Mouse (Mus musculus): ENCODE data around the gene Vps13d. TPM values are rescaled to one million over a fixed set of nuclear protein-coding genes. Genes with fewer than 3 reads are reported as not detected.
A peak's percentile ranks its signal among the peaks of the same experiment; 100 is the strongest.

The Vps13d gene
- polyA plus RNA-seq, 1 experiment from 2014 or later = 10.3 TPM

GRCm38 (mm10) chr4:144961696-144962095 lies 233.1 kb downstream of the Vps13d start:
- Histone ChIP-seq H3K27ac (ENCODE audit: low read length) (0 out of 2 replicates have a peak overlapping the region, but pooled peaks have one; percentile 38), H3K4me3 (ENCODE audit: low read depth, low read length) (no peak overlapping the region), H3K27me3 (replicated peaks; ENCODE audit: insufficient read depth, low read length) (no peaks in the 10 kb centered on the region), H3K4me1 (ENCODE audit: insufficient read depth, low read depth, low read length) (peaks cover 8% of the 10 kb centered on the region; the same call in 1 of the 2 replicates), H3K9me3 (ENCODE audit: low read length) (no peaks in the 10 kb centered on the region), H3K9ac (replicated peaks; ENCODE audit: low read depth) (no peak overlapping the region), H3K36me3 (ENCODE audit: insufficient read depth, low read length) (no peaks in the 10 kb centered on the region), H3K4me2 (replicated peaks; ENCODE audit: low read depth, low read length) (no peak overlapping the region)
- ATAC-seq (no peak), DNase-seq (ENCODE audit: low spot score) (peak; percentile 18)
- whole genome bisulfite sequencing = 60% methylated on average over 3 of the region's 3 CpGs
- TF ChIP-seq CTCF (IDR thresholded peaks at IDR 0.05) (no peak), EP300 (IDR thresholded peaks at IDR 0.05) (peak; percentile 26; the same call in 1 of the 2 replicates)

GRCm38 (mm10) chr4:144961232-144961631 lies 233.6 kb downstream of the Vps13d start:
- no peak overlapping the region for H3K4me2 ChIP-seq (replicated peaks; ENCODE audit: low read depth, low read length)
- peak; percentile 35 for DNase-seq (ENCODE audit: low spot score)
- peak overlapping the region; percentile 84 for H3K27ac ChIP-seq (ENCODE audit: low read length)
- no peak overlapping the region for H3K9ac ChIP-seq (replicated peaks; ENCODE audit: low read depth)
- H3K4me1 ChIP-seq (ENCODE audit: insufficient read depth, low read depth, low read length) = peaks cover 8% of the 10 kb centered on the region; the same call in 1 of the 2 replicates
- H3K9me3 ChIP-seq (ENCODE audit: low read length) = no peaks in the 10 kb centered on the region
- no peaks in the 10 kb centered on the region for H3K36me3 ChIP-seq (ENCODE audit: insufficient read depth, low read length)
- TF ChIP-seq CTCF (IDR thresholded peaks at IDR 0.05) (no peak), EP300 (IDR thresholded peaks at IDR 0.05) (peak; percentile 19; the same call in 1 of the 2 replicates)
- ATAC-seq = peak; percentile 6; the same call in 1 of the 2 replicates
- 64% methylated on average over 4 of the region's 4 CpGs for whole genome bisulfite sequencing
- H3K4me3 ChIP-seq (ENCODE audit: low read depth, low read length) = no peak overlapping the region
- no peaks in the 10 kb centered on the region for H3K27me3 ChIP-seq (replicated peaks; ENCODE audit: insufficient read depth, low read length)

DNA sequence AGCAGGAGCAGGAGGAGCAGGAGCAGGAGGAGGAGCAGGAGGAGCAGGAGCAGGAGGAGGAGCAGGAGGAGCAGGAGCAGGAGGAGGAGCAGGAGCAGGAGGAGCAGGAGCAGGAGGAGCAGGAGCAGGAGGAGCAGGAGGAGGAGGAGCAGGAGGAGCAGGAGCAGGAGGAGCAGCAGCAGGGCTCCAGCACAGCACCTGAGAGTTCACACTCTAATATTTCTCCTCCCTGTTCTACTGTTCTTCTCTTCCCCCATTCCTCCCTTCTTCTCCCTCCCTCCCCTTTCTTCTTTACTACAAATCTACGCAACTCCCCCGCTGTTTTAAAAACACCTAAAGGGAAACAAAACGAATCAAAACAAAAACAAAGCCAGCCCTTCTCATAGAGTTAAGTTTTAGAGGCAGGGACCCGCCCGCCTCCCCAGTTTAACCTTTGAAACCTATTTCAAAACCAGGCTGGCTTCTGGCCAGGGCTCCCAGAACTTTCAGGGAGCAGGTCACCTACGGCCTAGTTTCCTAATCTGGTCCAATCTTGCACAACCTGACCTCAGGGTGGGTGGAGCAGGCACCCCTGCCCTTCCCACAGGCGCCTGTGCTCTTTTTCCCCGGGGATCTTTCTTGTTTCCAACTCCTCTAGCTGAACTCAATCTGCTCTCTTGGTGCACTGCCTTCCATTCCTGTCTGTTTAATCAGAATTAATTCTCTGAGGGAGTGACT lies 234.5 kb downstream of the Vps13d start:
- Histone ChIP-seq H3K27ac (ENCODE audit: low read length) (peak overlapping the region; percentile 84), H3K9me3 (ENCODE audit: low read length) (no peaks in the 10 kb centered on the region), H3K4me3 (ENCODE audit: low read depth, low read length) (no peak overlapping the region), H3K27me3 (replicated peaks; ENCODE audit: insufficient read depth, low read length) (no peaks in the 10 kb centered on the region), H3K9ac (replicated peaks; ENCODE audit: low read depth) (no peak overlapping the region), H3K4me1 (ENCODE audit: insufficient read depth, low read depth, low read length) (peaks cover 8% of the 10 kb centered on the region; the same call in 1 of the 2 replicates), H3K36me3 (ENCODE audit: insufficient read depth, low read length) (no peaks in the 10 kb centered on the region), H3K4me2 (replicated peaks; ENCODE audit: low read depth, low read length) (no peak overlapping the region)
- ATAC-seq = peak; percentile 91
- peak; percentile 91 for TF ChIP-seq EP300 (IDR thresholded peaks at IDR 0.05)
- TF ChIP-seq CTCF (IDR thresholded peaks at IDR 0.05) = no peak
- peak; percentile 93 for DNase-seq (ENCODE audit: low spot score)
- WGBS = 31% methylated on average over 8 of the region's 8 CpGs

DNA sequence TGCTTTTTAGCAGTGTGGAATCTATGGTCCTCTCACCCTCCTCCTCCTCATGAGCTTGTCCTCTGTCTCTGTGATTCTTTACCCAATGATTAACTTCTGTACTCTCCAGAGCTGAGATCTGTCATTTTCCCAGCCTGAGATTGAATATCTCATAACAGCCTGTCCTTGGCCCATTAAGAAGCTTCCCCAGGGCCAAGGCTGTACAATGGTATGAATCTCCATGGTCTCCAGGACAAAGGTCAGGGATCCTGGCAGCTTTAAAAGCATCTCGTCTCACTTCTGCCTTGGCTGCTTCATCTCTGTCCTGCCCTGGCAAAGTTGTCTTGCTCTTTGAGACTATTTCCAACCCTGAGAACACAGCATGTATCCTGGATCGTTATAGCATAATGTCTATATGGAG lies 237.1 kb downstream of the Vps13d start:
- Histone ChIP-seq H3K36me3 (ENCODE audit: insufficient read depth, low read length) (no peaks in the 10 kb centered on the region), H3K9me3 (ENCODE audit: low read length) (no peaks in the 10 kb centered on the region), H3K27ac (ENCODE audit: low read length) (peak overlapping the region; percentile 68; the same call in 1 of the 2 replicates), H3K4me2 (replicated peaks; ENCODE audit: low read depth, low read length) (no peak overlapping the region), H3K9ac (replicated peaks; ENCODE audit: low read depth) (no peak overlapping the region), H3K4me1 (ENCODE audit: insufficient read depth, low read depth, low read length) (peaks cover 8% of the 10 kb centered on the region; the same call in 1 of the 2 replicates), H3K4me3 (ENCODE audit: low read depth, low read length) (no peak overlapping the region), H3K27me3 (replicated peaks; ENCODE audit: insufficient read depth, low read length) (no peaks in the 10 kb centered on the region)
- 65% methylated on average over 2 of the region's 2 CpGs for WGBS
- peak; percentile 24 for DNase-seq (ENCODE audit: low spot score)
- ATAC-seq = no peak
- TF ChIP-seq EP300 (IDR thresholded peaks at IDR 0.05) (no peak), CTCF (IDR thresholded peaks at IDR 0.05) (no peak)

- Histone ChIP-seq H3K9me3 (ENCODE audit: low read length) (no peaks in the 10 kb centered on the region), H3K27me3 (replicated peaks; ENCODE audit: insufficient read depth, low read length) (no peaks in the 10 kb centered on the region), H3K4me2 (replicated peaks; ENCODE audit: low read depth, low read length) (no peak overlapping the region), H3K36me3 (ENCODE audit: insufficient read depth, low read length) (no peaks in the 10 kb centered on the region), H3K9ac (replicated peaks; ENCODE audit: low read depth) (no peak overlapping the region), H3K4me3 (ENCODE audit: low read depth, low read length) (no peak overlapping the region), H3K4me1 (ENCODE audit: insufficient read depth, low read depth, low read length) (peaks cover 8% of the 10 kb centered on the region; the same call in 1 of the 2 replicates), H3K27ac (ENCODE audit: low read length) (peak overlapping the region; percentile 68; the same call in 1 of the 2 replicates)
- TF ChIP-seq EP300 (IDR thresholded peaks at IDR 0.05) (no peak), CTCF (IDR thresholded peaks at IDR 0.05) (no peak)
- DNase-seq (ENCODE audit: low spot score) = peak; percentile 73
- ATAC-seq = peak; percentile 62
- WGBS = 40% methylated on average over 4 of the region's 4 CpGs
Observed at GRCm38 (mm10) chr4:144957186-144957585, 237.6 kb downstream of the Vps13d start.

DNA sequence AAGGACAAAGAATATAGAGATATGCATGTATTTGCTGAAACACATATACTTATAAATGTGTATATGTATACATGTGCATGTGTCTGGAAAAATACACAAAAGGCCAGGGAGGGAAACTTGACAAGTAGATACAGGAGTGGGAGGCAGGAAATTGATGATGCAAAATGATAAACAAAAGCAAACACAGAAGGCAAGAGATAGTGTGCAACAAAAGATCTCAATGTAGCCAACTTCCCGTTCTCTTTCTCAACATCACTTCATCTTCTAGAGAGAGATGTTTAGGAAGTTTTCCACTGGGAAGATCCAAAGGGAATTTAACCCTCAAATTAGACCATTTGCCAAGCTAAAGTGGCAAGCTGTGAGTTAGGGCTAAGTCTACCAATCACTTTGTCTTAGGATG lies 238.5 kb downstream of the Vps13d start:
- H3K9me3 ChIP-seq (ENCODE audit: low read length) = no peaks in the 10 kb centered on the region
- no peaks in the 10 kb centered on the region for H3K36me3 ChIP-seq (ENCODE audit: insufficient read depth, low read length)
- TF ChIP-seq CTCF (IDR thresholded peaks at IDR 0.05) = no peak
- TF ChIP-seq EP300 (IDR thresholded peaks at IDR 0.05) = no peak
- no peak overlapping the region for H3K27ac ChIP-seq (ENCODE audit: low read length)
- no peak overlapping the region for H3K4me2 ChIP-seq (replicated peaks; ENCODE audit: low read depth, low read length)
- H3K4me3 ChIP-seq (ENCODE audit: low read depth, low read length) = no peak overlapping the region
- DNase-seq (ENCODE audit: low spot score) (peak; percentile 62), ATAC-seq (no peak)
- H3K4me1 ChIP-seq (ENCODE audit: insufficient read depth, low read depth, low read length) = peaks cover 8% of the 10 kb centered on the region; the same call in 1 of the 2 replicates
- no peaks in the 10 kb centered on the region for H3K27me3 ChIP-seq (replicated peaks; ENCODE audit: insufficient read depth, low read length)
- H3K9ac ChIP-seq (replicated peaks; ENCODE audit: low read depth) = no peak overlapping the region
- 22% methylated on average over 1 of the region's 1 CpGs for WGBS
